Mouse (Mus musculus): ENCODE measurements around the gene Dnm2. TPM values are rescaled to one million over a fixed set of nuclear protein-coding genes. Genes with fewer than 3 reads are reported as not detected.
"Not testable (repeated sequence)": the region's sequence is repeated elsewhere in the genome, so short reads cannot be mapped to it uniquely, and the experiment has no call there.

Gene Dnm2
- polyA plus RNA-seq, 1 experiment, result 129 TPM

GRCm38 (mm10) chr9:21527100-21527801, 102.5 kb downstream of the Dnm2 start:
- Histone ChIP-seq H3K4me3 (ENCODE audit: insufficient read depth, low read length) (peak overlapping the region; percentile 65), H3K4me1 (ENCODE audit: control insufficient read depth, insufficient read depth, low read length) (peaks cover 28% of the 10 kb centered on the region), H3K27ac (ENCODE audit: insufficient read depth, low read depth, low read length) (peak overlapping the region; percentile 99)
- TF ChIP-seq POLR2A (IDR thresholded peaks at IDR 0.05; ENCODE audit: borderline replicate concordance, low read depth, low read length), result no peak
- no peak for TF ChIP-seq CTCF (IDR thresholded peaks at IDR 0.05; ENCODE audit: low read depth, low read length)

DNA sequence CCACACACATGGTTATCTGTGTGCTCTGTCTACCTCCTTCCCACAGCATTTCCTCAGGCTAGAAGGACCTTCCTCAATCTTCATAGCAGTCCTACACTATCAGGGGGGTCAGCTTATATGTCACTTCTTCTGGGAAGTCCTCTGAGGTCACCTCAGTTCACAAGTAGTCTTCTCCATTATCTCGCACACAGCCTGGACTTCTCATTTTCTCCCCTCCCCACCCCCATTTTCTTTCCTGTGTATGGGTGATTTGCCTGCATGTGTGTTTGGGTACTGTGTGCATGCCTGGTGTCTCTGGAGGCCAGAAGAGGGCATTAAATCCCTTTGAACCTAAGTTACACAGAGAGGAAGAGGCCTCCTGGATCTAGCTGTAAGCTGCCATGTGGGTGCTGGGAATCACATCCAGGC, 103.2 kb downstream of the Dnm2 start:
- no peak overlapping the region for H3K4me3 ChIP-seq (ENCODE audit: insufficient read depth, low read length)
- H3K4me1 ChIP-seq (ENCODE audit: control insufficient read depth, insufficient read depth, low read length), result peaks cover 28% of the 10 kb centered on the region
- peak overlapping the region; percentile 82 for H3K27ac ChIP-seq (ENCODE audit: insufficient read depth, low read depth, low read length)
- TF ChIP-seq POLR2A (IDR thresholded peaks at IDR 0.05; ENCODE audit: borderline replicate concordance, low read depth, low read length) (no peak), CTCF (IDR thresholded peaks at IDR 0.05; ENCODE audit: low read depth, low read length) (peak; percentile 53)

DNA sequence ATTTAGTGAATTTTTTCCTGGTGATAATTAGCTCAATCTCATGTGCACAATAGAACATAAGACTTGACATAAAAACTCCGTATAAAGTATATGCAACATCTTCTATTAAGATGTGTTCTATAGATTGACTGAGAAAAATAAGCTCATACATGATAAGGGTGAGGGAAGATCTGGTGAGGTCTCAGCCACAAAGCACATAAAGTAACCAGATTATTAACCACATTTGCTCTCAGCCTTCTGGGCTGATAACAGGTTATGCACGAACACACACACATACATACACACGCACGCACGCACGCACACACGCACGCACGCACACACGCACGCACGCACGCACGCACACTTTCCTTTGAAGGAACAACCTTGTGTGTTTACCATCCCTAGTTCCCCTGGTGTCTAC, 111.8 kb downstream of the Dnm2 start:
- no peak for TF ChIP-seq CTCF (IDR thresholded peaks at IDR 0.05; ENCODE audit: low read depth, low read length)
- no peak for TF ChIP-seq POLR2A (IDR thresholded peaks at IDR 0.05; ENCODE audit: borderline replicate concordance, low read depth, low read length)
- H3K27ac ChIP-seq (ENCODE audit: insufficient read depth, low read depth, low read length), result no peak overlapping the region

DNA sequence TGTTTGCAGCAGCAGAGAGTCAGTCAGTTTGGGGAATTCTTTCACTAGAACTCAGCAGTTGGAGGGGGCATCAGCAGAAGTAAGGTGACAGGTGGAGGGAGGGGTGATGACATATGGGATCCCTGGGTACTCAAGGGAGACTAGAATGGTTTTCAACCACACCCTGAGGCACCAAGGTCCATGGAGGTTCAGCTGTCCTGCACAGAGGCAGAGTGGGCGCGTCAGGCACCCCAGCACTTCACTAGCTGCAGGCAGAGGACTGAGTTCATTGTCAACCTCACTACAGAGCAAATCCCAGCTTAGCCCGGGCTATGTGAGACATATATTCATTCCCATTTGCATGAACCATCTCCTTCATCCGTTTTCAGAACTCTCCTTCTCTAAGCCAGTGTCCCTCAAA, 112.3 kb downstream of the Dnm2 start:
- Histone ChIP-seq H3K4me1 (ENCODE audit: control insufficient read depth, insufficient read depth, low read length) (peaks cover 11% of the 10 kb centered on the region), H3K4me3 (ENCODE audit: insufficient read depth, low read length) (no peak overlapping the region), H3K27ac (ENCODE audit: insufficient read depth, low read depth, low read length) (no peak overlapping the region)
- TF ChIP-seq CTCF (IDR thresholded peaks at IDR 0.05; ENCODE audit: low read depth, low read length) (no peak), POLR2A (IDR thresholded peaks at IDR 0.05; ENCODE audit: borderline replicate concordance, low read depth, low read length) (no peak)

More for the DNA sequence above, 111.8 kb downstream of the Dnm2 start:
- Histone ChIP-seq H3K4me3 (ENCODE audit: insufficient read depth, low read length) (no peak overlapping the region), H3K4me1 (ENCODE audit: control insufficient read depth, insufficient read depth, low read length) (peaks cover 9% of the 10 kb centered on the region)

DNA sequence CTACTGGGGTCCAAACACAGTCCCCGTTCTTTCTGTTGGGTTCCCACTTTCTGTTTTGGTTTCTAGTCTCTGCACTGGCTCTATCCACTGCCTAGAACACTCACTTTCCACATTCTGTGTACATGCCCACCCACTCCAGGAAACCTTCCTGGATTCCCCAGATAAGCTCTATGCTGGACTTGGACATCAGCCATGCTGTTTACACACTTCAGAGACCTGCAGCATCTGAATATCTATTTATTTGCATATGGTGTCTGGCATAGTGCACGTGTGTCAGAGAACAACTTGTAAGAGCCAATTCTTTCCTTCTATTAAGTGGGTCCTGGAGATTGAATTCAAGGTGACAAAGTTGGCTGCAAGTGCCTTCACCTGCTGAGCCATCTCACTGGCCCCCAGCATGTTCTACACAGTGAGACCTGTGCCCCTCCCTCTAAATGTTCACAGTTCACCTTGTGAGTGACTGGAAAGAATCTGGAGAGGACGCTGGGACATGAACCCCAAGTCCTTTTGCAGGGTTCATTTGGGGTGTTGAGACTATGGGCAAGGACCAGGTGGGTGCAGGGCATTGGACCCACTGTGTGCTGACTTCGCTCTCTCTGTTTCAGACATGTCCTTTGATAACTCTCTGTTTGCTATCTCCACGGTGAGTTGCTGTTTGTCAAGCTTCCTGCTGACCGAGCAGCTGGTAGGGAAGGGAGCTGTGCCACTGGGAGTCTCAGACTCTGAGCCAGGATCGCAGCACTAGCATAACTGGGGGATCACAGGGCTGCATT, 115.5 kb downstream of the Dnm2 start:
- TF ChIP-seq CTCF (IDR thresholded peaks at IDR 0.05; ENCODE audit: low read depth, low read length) (no peak), POLR2A (IDR thresholded peaks at IDR 0.05; ENCODE audit: borderline replicate concordance, low read depth, low read length) (no peak)
- Histone ChIP-seq H3K27ac (ENCODE audit: insufficient read depth, low read depth, low read length) (no peak overlapping the region), H3K4me1 (ENCODE audit: control insufficient read depth, insufficient read depth, low read length) (peaks cover 11% of the 10 kb centered on the region), H3K4me3 (ENCODE audit: insufficient read depth, low read length) (no peak overlapping the region)

- H3K27ac ChIP-seq (ENCODE audit: insufficient read depth, low read depth, low read length); H3K4me3 ChIP-seq (ENCODE audit: insufficient read depth, low read length): not testable (repeated sequence)
- H3K4me1 ChIP-seq (ENCODE audit: control insufficient read depth, insufficient read depth, low read length), result peaks cover 12% of the 10 kb centered on the region
These were observed 117.3 kb downstream of the Dnm2 start for GRCm38 (mm10) chr9:21542001-21542400.

DNA sequence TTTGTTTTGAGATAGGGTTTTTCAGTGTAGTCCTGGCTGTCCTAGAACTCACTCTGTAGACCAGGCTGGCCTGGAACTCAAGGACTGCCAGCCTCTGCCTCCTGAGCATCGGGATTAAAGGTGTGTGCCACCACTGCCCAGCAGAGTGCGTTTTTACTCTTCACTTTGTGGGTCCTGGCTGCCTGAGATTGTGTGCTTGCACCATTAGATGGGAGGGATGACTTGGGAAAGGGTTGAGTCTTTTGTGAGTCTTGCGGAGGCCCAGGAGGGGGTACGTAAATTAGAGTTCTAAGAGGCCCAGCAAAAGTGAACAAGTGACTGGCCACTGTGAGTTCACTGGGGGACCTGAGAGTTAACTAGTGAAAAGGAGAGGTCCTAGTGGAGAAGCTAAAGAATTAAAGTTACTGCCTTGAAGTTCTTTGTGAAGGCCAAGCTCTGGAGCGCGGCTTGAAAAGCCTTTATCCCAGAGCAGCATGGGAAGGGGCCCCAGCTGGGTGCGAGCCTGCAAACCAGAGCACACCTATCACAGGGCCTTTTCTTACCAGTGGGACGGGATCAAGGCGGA, 120.7 kb downstream of the Dnm2 start:
- Histone ChIP-seq H3K4me1 (ENCODE audit: control insufficient read depth, insufficient read depth, low read length) (peaks cover 15% of the 10 kb centered on the region), H3K4me3 (ENCODE audit: insufficient read depth, low read length) (peak overlapping the region; percentile 73), H3K27ac (ENCODE audit: insufficient read depth, low read depth, low read length) (no peak overlapping the region)
- TF ChIP-seq CTCF (IDR thresholded peaks at IDR 0.05; ENCODE audit: low read depth, low read length), result no peak
- no peak for TF ChIP-seq POLR2A (IDR thresholded peaks at IDR 0.05; ENCODE audit: borderline replicate concordance, low read depth, low read length)

GRCm38 (mm10) chr9:21545916-21546788, 121.4 kb downstream of the Dnm2 start:
- peaks cover 16% of the 10 kb centered on the region for H3K4me1 ChIP-seq (ENCODE audit: control insufficient read depth, insufficient read depth, low read length)
- H3K4me3 ChIP-seq (ENCODE audit: insufficient read depth, low read length), result peak overlapping the region; percentile 73
- TF ChIP-seq CTCF (IDR thresholded peaks at IDR 0.05; ENCODE audit: low read depth, low read length) (no peak), POLR2A (IDR thresholded peaks at IDR 0.05; ENCODE audit: borderline replicate concordance, low read depth, low read length) (no peak)
- H3K27ac ChIP-seq (ENCODE audit: insufficient read depth, low read depth, low read length), result peak overlapping the region; percentile 38; the same call in 1 of the 2 replicates

- peaks cover 18% of the 10 kb centered on the region for H3K4me1 ChIP-seq (ENCODE audit: control insufficient read depth, insufficient read depth, low read length)
- TF ChIP-seq POLR2A (IDR thresholded peaks at IDR 0.05; ENCODE audit: borderline replicate concordance, low read depth, low read length) (no peak), CTCF (IDR thresholded peaks at IDR 0.05; ENCODE audit: low read depth, low read length) (no peak)
- peak within 1 kb of the TSS; percentile 82 for H3K4me3 ChIP-seq (ENCODE audit: insufficient read depth, low read length)
- H3K27ac ChIP-seq (ENCODE audit: insufficient read depth, low read depth, low read length), result peak within 1 kb of the TSS; percentile 77
These were observed 122.0 kb downstream of the Dnm2 start, which contains the start of gene Carm1 for GRCm38 (mm10) chr9:21546789-21547074. TSS of gene Carm1 (plus strand) at chr9:21546894.
